Mouse (Mus musculus): ENCODE measurements around the gene Zfp143.

GRCm38 (mm10) chr7:110118448-110118847 lies 57.4 kb downstream of the Zfp143 start:
- TF ChIP-seq POLR2A (IDR thresholded peaks at IDR 0.05; ENCODE audit: borderline replicate concordance, extremely low read depth, low read depth, low read length) (no peak), CTCF (IDR thresholded peaks at IDR 0.05; ENCODE audit: insufficient read depth, low read length) (no peak)
